Mouse (Mus musculus) stomach, postnatal 0 days (tissue): ENCODE data around the gene Jmy.

ENCODE experiments used
- CTCF ChIP-seq: IDR thresholded peaks from 2 replicates; pipeline ENCODE4 v1.5.1; 2016; ENCODE audit warnings: antibody characterized with exemption, low read depth, mild to moderate bottlenecking, moderate library complexity
- EP300 ChIP-seq: optimal IDR thresholded peaks from 2 replicates; pipeline ENCODE3; 2016; ENCODE audit warnings: antibody characterized with exemption

DNA sequence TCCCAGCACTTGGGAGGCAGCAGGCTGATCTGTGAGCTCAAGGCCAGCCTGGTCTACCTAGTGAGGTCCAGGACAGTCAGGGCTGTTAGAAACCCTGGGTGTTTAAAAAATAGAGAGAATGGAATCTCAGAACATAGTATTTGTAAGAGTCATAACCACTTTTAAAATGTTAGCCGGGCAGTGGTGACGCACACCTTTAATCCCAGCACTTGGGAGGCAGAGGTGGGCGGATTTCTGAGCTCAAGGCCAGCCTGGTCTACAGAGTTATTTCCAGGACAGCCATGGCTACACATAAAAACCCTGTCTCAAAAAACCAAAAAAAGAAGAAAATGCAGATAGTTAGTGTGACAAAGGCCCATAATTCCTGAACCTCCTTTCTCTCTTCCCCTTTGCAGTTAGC, 15.3 kb downstream of the Jmy start:
- TF ChIP-seq CTCF (no peak), EP300 (no peak)
